Mouse (Mus musculus): ENCODE measurements around the gene Nr1d2. TPM values are rescaled to one million over a fixed set of nuclear protein-coding genes. Genes with fewer than 3 reads are reported as not detected.
"Not testable (repeated sequence)": the region's sequence is repeated elsewhere in the genome, so short reads cannot be mapped to it uniquely, and the experiment has no call there.

Gene Nr1d2
- total RNA-seq, 2 experiments from 2014 or later, result 88.0 to 102 TPM

DNA sequence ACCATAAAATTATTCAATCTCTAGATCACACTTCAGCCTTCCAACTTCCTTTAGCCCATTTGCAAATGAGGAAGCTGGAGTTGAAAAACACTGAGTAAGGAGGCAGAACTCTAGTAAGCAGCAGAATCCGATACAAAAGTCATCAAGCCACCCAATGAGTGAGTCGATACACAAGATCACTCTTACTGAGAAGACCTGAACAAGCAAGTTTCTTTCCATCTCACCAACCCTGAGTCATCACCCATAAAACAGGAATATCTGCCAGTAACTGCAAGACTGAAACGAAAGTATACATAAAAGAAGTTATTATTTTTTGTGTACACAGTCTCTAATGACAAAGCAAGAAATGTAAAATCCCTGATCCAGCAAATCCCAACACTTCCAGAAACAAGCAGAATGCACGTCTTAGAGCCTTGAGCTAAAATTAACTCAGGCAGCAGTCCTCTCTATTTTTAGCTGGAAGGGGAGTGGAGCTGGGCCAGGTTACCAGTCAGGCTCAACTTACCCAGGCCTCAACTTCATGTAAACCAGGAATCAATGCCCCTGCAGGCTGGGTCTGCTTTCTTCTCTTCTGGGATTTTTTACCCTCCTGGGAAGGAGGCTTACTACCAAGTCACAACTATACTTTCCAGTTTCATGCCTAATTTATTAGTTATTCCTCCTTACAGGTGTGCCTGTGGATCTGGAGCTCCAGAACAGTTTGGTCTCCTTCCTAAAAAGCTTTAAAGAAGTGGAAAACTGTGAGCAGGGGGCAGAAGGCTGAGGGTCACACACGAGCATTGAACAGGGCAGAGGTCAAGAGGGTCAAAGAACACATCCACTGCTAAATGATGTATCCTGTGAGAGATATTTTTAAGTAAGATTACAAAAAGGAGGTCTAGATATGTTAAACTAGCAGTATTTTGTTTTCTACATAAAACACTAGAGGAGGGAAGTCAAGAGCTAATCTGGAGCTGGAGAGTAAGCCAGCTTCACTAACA, 4.7 kb downstream of the Nr1d2 start:
- intact Hi-C loops (cut with DNase I), result no loop called here
- no peak for DNase-seq (ENCODE audit: low spot score in 2 of 2)

DNA sequence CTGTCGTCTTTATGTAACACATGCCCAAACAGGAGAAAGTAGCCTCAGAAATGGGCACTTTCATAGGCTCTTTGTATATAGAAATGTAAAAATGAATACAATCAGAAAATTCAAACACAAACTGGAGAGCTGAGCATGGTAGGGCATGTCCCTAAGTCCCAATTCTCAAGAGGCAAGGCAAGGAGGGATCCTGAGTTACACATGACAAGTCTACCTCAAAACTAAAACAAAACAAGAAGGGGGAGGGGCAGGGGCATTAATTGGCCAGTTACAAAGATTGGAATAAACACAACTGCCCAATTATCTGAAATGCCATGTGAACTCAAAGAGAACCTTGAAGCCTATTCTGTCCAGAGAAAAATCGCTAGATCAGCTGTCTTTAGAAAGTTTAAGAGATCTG, 5.9 kb downstream of the Nr1d2 start:
- intact Hi-C loops (cut with DNase I), result no loop called here
- no peak for DNase-seq (ENCODE audit: low spot score in 2 of 2)

DNA sequence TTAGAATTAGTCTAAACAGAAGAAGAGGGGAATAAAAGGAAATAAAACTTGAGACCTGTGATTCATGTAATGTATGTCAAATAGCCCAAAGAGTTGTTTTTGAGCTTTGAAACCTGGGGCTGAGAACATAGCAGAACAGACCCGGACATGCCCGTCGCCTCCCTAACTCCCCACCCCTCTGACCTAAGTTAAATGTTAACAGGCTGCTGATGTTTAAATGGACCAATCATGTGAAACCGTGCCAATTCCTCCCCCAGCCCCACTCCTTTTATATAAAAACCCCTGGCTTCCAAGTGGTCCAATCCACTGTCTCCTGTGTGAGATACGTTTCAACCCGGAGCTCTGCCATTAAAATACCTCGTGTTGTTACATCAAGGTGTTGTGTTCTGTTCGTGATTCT, 7.1 kb downstream of the Nr1d2 start:
- DNase-seq (ENCODE audit: low spot score in 2 of 2); intact Hi-C loops (cut with DNase I): not testable (repeated sequence)

DNA sequence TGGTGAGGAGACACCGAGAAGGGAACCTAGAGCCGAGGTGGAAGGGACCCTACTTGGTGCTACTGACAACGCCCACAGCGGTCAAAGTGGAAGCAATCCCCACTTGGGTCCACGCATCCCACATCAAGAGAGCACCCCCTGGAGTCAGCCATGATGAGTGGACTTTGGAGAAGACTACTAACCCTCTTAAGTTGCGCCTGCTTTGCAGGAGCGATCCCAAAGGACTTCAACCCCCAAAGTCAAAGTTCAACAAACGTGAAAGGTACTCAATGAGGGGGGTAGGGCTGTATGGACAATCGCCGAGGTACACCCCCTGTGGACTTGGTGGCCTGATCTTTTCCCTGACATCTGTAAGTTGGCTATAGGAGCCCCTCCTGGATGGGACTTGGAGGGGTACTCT, 9.2 kb downstream of the Nr1d2 start:
- intact Hi-C loops (cut with DNase I), result not testable (repeated sequence)

DNA sequence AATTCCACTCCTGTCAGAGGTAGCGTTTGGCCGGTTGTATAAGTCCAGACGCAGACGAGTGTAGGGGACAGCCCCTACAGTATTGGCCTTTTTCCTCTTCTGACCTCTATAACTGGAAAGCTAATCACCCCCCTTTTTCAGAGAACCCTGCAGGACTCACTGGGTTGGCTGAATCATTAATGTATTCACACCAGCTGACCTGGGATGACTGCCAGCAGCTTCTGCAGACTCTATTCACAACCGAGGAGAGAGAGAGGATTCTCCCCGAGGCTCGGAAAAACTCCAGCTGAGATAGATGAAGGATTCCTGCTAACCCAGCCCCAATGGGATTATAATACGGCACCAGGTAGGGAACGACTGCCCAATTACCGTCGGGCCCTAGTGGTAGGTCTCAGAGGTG, 12.7 kb downstream of the Nr1d2 start:
- intact Hi-C loops (cut with DNase I), result not testable (repeated sequence)

More for the DNA sequence above, 9.2 kb downstream of the Nr1d2 start:
- not testable (repeated sequence) for DNase-seq (ENCODE audit: low spot score in 2 of 2)

DNA sequence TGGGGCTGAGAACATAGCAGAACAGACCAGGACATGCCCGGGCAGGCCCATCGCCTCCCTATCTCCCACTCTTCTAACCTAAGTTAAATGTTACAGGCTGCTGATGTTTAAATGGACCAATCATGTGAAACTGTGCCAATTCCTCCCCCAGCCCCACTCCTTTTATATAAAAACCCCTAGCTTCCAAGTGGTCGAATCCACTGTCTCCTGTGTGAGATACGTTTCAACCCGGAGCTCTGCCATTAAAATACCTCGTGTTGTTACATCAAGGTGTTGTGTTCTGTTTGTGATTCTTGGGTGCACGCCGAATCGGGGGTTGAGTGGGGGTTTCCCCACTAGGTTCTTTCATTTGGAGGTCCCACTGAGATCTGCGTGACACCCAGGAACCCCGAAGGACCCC, 13.5 kb downstream of the Nr1d2 start:
- intact Hi-C loops (cut with DNase I), result not testable (repeated sequence)

More for the DNA sequence above, 12.7 kb downstream of the Nr1d2 start:
- DNase-seq (ENCODE audit: low spot score in 2 of 2), result not testable (repeated sequence)

DNA sequence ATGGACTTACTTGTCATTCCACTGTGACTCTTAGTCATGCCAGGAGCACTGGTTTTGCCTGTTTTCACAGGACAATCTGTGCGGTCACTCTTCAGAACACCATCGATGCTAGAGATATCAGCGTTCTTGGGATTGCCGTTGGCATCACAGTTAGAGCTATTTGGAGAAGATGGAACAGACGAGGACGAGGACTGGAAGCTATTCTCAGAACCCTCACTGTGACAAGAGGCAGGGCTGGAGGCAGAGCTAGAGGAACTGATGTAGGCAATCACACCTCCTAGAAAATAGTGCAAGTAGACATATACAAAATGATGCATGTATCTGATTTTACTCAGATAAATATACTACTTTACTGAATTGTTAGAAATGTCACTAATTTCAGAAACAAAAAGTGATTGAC, 16.9 kb downstream of the Nr1d2 start:
- intact Hi-C loops (cut with DNase I), result no loop called here
- no peak for DNase-seq (ENCODE audit: low spot score in 2 of 2)

More for the DNA sequence above, 13.5 kb downstream of the Nr1d2 start:
- DNase-seq (ENCODE audit: low spot score in 2 of 2), result not testable (repeated sequence)

DNA sequence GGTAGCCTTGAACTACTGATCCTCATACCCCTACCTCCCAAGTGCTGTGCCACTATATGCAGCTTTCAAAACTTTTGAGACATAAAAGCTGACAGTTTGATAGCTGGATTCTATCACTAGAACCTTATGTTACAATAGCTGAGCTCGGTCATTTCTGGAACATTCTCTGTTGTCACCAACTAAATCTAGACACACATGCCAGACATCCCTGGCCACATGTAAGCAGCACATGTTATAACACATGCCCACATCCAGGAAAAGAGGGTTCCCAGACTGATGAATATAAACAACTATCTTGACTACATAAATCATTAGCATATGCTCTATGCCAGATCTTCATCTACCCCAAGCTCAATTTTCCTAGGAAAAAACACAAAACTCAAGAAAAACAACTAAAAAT, 21.8 kb downstream of the Nr1d2 start:
- intact Hi-C loops (cut with DNase I), result no loop called here
- DNase-seq (ENCODE audit: low spot score in 2 of 2), result no peak

DNA sequence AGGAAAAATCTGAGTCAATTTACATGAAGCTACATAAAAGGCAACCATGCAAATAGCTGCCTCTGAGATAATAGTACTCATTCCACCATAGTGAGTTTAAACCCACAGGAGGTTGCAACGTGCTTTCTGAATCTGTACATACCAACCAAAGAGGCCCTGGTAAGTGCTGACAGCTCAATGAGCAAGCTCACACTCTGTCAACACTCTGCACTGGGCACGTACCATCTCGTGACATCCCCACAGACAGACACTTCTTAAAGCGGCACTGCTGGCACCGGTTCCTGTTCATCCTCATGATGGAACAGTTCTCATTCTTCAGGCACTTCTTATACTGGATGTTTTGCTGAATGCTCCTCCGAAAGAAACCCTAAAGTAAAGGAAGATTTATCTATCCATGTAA, 22.5 kb downstream of the Nr1d2 start:
- intact Hi-C loops (cut with DNase I), result no loop called here
- DNase-seq (ENCODE audit: low spot score in 2 of 2), result no peak

DNA sequence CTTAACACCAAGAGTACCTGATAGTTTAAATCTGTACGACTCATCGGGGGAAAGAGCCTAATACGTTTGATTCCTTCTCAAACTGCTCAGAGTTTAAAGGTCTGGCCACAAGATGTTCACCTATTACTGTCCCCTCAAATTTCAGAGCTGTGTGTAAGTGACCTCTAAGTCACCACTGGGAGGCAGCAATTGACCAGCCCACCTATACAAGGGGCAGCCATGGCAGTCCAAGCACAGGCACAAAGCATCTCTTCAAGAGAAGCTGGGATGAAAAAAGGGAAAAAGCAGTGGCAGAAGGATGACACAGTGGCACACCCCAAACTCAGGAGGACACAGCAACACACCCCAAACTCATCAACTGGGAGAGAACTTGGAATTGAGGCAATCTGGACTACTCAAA, 28.1 kb downstream of the Nr1d2 start:
- intact Hi-C loops (cut with DNase I), result no loop called here
- no peak for DNase-seq (ENCODE audit: low spot score in 2 of 2)

DNA sequence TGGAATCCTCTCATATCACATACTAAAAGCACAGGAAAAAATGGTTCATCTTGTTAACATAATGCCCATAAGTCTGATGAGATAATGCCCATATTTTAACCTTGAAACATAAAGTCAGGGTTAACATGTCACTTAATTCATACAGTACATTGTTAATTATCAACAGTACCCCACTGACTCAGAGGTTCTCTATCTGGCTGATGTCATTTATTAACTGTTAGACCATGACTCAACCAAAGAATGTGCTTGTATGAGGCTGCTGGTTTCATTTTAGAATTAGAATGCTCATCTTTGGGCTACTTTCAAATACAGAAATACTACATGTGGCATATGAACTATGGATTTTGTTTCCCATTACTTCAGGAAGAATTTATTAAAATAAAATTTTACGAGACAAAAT, 34.6 kb downstream of the Nr1d2 start:
- intact Hi-C loops (cut with DNase I); DNase-seq (ENCODE audit: low spot score in 2 of 2): not testable (repeated sequence)

DNA sequence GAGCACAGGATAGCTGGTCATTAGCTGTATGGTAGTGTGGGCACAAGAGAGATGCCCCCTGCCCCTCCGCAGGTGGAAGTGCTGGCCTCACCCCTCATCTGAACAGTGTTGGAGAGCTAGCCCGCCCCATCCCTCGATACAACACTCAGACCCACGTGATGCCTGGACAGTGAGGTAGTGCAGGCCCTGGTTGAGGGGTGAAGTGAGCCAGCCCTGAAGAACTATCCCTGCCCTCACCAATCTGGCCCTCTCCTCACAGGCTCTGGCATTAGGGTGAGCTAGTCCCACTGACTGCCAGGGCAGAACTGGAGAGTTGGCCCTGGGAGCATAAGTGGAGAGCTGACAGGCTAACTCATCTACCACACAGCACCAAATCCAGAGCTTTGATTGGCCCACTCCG, 37.5 kb downstream of the Nr1d2 start:
- intact Hi-C loops (cut with DNase I), result no loop called here
- DNase-seq (ENCODE audit: low spot score in 2 of 2), result no peak

DNA sequence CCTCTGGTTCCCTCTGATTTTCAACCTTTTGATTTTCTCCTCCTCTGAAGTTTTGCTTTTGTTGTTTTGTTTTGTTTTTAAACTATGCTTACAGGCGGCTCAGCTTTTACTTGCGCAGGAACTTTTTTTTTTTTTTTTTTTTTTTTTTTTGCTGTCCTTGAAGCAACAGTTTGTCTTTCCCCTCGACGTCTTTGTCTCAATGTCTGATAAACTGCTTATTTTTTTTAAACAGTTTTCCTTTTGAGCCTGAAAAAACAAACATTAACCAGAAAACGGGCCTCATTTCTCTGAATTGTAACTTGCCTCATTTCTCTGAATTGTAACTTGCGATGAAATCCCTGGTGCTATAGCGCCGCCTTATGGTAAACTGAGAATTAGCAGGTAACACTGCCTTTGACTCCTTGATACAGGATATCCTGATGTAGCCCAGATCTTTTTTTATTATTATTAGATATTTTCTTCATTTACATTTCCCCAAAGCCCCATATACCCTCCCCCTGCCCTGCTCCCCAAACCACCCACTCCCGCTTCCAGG, 52.0 kb downstream of the Nr1d2 start:
- DNase-seq (ENCODE audit: low spot score in 2 of 2), result peak in 1 of 2 experiments; percentile 49
- intact Hi-C loops (cut with DNase I), result loop anchor here (2.0 kb wide), 1 partner anchor 784 kb away; no protein-coding TSS in a partner anchor

DNA sequence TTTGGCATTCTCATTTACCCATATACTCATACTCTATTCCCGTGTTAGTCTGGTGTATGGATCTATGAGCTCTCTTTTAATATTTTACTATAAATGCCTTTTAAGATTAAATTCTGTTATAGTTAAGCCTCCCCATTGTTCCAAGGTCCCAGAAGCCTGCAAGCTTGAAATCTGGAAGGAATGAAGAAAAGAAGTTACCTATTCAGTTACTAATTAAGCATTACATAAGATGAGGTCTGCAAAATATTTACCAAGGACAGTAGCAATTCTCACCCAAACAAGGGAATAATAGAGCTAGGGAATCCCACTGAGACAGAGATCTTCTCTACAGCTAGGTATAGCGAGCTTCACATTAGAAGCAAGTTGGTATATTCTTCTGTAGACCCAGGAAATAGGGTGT, 61.4 kb downstream of the Nr1d2 start:
- intact Hi-C loops (cut with DNase I); DNase-seq (ENCODE audit: low spot score in 2 of 2): not testable (repeated sequence)

DNA sequence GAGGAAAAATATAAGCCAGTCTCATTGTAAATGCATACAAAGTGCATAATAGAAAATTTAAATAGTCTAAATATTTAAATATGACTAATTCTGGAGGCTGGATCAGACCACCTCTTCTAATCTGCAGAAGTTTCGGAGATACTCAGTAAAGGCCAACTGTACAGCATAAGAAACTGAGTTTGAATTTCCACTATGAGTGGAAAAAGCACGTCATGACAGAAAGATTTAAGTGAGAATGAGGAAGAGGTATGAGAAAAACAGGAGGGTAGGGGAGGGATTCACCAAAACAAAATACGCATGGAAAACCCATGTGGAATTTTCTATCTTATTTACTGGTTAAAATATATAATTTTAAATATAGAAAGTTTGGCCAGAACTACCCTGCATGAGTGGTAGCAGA, 71.3 kb downstream of the Nr1d2 start:
- no peak for DNase-seq (ENCODE audit: low spot score in 2 of 2)
- intact Hi-C loops (cut with DNase I), result loop anchor here (5.0 kb wide), 1 partner anchor 765 kb away; no protein-coding TSS in a partner anchor

DNA sequence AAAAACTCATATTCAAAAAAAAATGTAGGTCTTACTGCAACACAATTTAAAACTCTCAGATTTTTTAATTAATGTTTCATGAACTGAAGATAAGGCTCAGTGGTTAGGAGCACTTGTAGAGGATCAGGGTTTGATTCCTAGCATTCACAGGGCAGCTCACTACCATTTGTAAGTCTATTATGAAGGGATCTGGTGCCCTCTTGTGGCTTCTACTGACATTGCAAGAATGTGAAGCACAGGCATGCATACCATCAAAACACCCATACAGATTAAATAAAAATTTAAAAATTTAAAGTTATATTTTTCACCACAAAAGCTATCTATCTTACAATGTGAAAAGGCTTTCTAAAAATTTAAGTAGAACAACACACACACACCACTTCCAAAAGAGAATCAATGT, 71.9 kb downstream of the Nr1d2 start:
- DNase-seq (ENCODE audit: low spot score in 2 of 2), result no peak
- intact Hi-C loops (cut with DNase I), result loop anchor here (5.0 kb wide), 1 partner anchor 765 kb away; no protein-coding TSS in a partner anchor

Small RNA genes within 50 kb of the gene (microRNA-seq; reads per million reads assigned to microRNA genes)
- gene Gm44469, result not detected

Other genes starting within 250 kb of the Nr1d2 start
- 100 to 1,000 TPM in 1 of 2 experiments, 10 to 100 TPM in 1; 94.7 to 101 TPM for gene Nkiras1, start 32.0 kb upstream of the Nr1d2 start, total RNA-seq (2021)
- 100 to 1,000 TPM; 385 to 422 TPM for gene Rpl15, start 32.3 kb upstream of the Nr1d2 start, total RNA-seq (2021)
- 100 to 1,000 TPM; 121 to 122 TPM for gene Ube2e1, start 92.7 kb upstream of the Nr1d2 start, total RNA-seq (2021)